Mouse (Mus musculus): Measurements from ENCODE around the gene Slc30a10. TPM values are rescaled to one million over a fixed set of nuclear protein-coding genes. Genes with fewer than 3 reads are reported as not detected.
A peak's percentile ranks its signal among the peaks of the same experiment; 100 is the strongest.

Slc30a10 gene
- total and polyA plus RNA-seq, 2 experiments = 7.6 to 26.6 TPM

DNA sequence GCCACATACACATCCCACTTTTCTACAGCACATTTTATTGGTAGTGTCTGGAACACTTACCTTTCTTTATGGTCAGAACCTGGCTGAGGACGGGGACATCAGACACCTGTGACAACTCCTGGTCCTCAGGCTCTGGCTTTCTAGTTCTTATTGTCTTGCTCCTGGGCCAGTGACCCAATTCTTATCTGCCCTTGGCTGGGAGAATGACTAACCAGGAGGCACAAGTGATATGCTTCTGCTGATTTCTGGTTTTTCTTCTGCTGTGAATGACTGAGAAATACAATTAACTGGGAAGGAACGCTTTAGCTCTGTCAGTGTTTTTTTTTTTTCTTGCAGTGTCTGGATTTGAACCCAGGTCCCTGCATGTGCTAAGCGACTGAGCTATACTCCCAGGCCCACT, 3.2 kb upstream of the Slc30a10 start:
- no peak overlapping the region for H3K9ac ChIP-seq (ENCODE audit: low read depth, low read length)
- H3K27ac ChIP-seq (replicated peaks; ENCODE audit: insufficient read depth, low read depth, low read length) = no peak overlapping the region
- DNase-seq (ENCODE audit: extremely low read depth, low read depth, low spot score) = no peak
- H3K27me3 ChIP-seq (ENCODE audit: control insufficient read depth, insufficient read depth, low read length) = no peaks in the 10 kb centered on the region
- H3K79me2 ChIP-seq (ENCODE audit: control insufficient read depth, insufficient read depth, low read length) = no peaks in the 10 kb centered on the region
- no peak for TF ChIP-seq CTCF (IDR thresholded peaks at IDR 0.05; ENCODE audit: low read depth, low read length)
- no peak for TF ChIP-seq POLR2A (IDR thresholded peaks at IDR 0.05; ENCODE audit: extremely low read depth, insufficient read depth, low read length)
- WGBS = 82% methylated on average over 3 of the region's 3 CpGs
- no peaks in the 10 kb centered on the region; the same call in 1 of the 2 replicates for H3K36me3 ChIP-seq (ENCODE audit: control insufficient read depth, insufficient read depth, low read length)
- H3K4me1 ChIP-seq (ENCODE audit: control insufficient read depth, insufficient read depth, low read length) = peaks cover 2% of the 10 kb centered on the region
- no peak overlapping the region for H3K4me3 ChIP-seq (ENCODE audit: insufficient read depth, low read depth, low read length)

DNA sequence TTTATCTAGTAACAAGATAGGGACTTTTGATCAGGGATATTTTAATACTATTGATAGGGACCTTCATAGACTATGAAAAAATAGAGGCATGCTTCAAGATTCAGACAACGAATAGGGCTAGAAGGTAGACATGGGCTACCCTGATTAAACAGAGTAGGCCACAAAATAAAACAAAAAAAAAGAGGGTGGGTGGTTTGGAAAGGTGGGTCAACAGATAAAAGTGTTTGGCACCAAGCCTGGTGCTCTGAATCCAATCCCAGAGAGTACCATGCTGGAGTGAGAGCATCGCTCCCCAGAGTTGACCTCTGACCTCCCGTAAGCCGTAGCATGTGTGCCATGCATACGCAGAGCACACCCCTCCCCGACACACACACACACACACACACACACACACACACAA, 2.2 kb upstream of the Slc30a10 start:
- no peak overlapping the region for H3K4me3 ChIP-seq (ENCODE audit: insufficient read depth, low read depth, low read length)
- no peak overlapping the region for H3K9ac ChIP-seq (ENCODE audit: low read depth, low read length)
- DNase-seq (ENCODE audit: extremely low read depth, low read depth, low spot score) = no peak
- 79% methylated on average over 6 of the region's 6 CpGs for WGBS
- peaks cover 7% of the 10 kb centered on the region for H3K4me1 ChIP-seq (ENCODE audit: control insufficient read depth, insufficient read depth, low read length)
- no peaks in the 10 kb centered on the region for H3K27me3 ChIP-seq (ENCODE audit: control insufficient read depth, insufficient read depth, low read length)
- TF ChIP-seq CTCF (IDR thresholded peaks at IDR 0.05; ENCODE audit: low read depth, low read length) (no peak), POLR2A (IDR thresholded peaks at IDR 0.05; ENCODE audit: extremely low read depth, insufficient read depth, low read length) (no peak)
- H3K36me3 ChIP-seq (ENCODE audit: control insufficient read depth, insufficient read depth, low read length) = no peaks in the 10 kb centered on the region; the same call in 1 of the 2 replicates
- H3K79me2 ChIP-seq (ENCODE audit: control insufficient read depth, insufficient read depth, low read length) = peaks cover 4% of the 10 kb centered on the region; the same call in 1 of the 2 replicates
- no peak overlapping the region for H3K27ac ChIP-seq (replicated peaks; ENCODE audit: insufficient read depth, low read depth, low read length)

GRCm38 (mm10) chr1:185454144-185454543, 504 bp upstream of the Slc30a10 start:
- H3K36me3 ChIP-seq (ENCODE audit: control insufficient read depth, insufficient read depth, low read length) = no peaks in the 10 kb centered on the region
- TF ChIP-seq CTCF (IDR thresholded peaks at IDR 0.05; ENCODE audit: low read depth, low read length) (no peak), POLR2A (IDR thresholded peaks at IDR 0.05; ENCODE audit: extremely low read depth, insufficient read depth, low read length) (no peak)
- no peak for DNase-seq (ENCODE audit: extremely low read depth, low read depth, low spot score)
- peaks cover 12% of the 10 kb centered on the region for H3K4me1 ChIP-seq (ENCODE audit: control insufficient read depth, insufficient read depth, low read length)
- H3K4me3 ChIP-seq (ENCODE audit: insufficient read depth, low read depth, low read length) = no peak overlapping the region
- 60% methylated on average over 4 of the region's 4 CpGs for WGBS
- H3K27me3 ChIP-seq (ENCODE audit: control insufficient read depth, insufficient read depth, low read length) = no peaks in the 10 kb centered on the region
- H3K79me2 ChIP-seq (ENCODE audit: control insufficient read depth, insufficient read depth, low read length) = peaks cover 10% of the 10 kb centered on the region
- H3K9ac ChIP-seq (ENCODE audit: low read depth, low read length) = no peak overlapping the region
- H3K27ac ChIP-seq (replicated peaks; ENCODE audit: insufficient read depth, low read depth, low read length) = no peak overlapping the region

GRCm38 (mm10) chr1:185454955-185455701, 480 bp downstream of the Slc30a10 start:
- TF ChIP-seq POLR2A (IDR thresholded peaks at IDR 0.05; ENCODE audit: extremely low read depth, insufficient read depth, low read length) = no peak
- TF ChIP-seq CTCF (IDR thresholded peaks at IDR 0.05; ENCODE audit: low read depth, low read length) = no peak

GRCm38 (mm10) chr1:185456327-185456726, 1.7 kb downstream of the Slc30a10 start:
- peak; percentile 99 for DNase-seq (ENCODE audit: extremely low read depth, low read depth, low spot score)
- TF ChIP-seq POLR2A (IDR thresholded peaks at IDR 0.05; ENCODE audit: extremely low read depth, insufficient read depth, low read length) = no peak
- no peak for TF ChIP-seq CTCF (IDR thresholded peaks at IDR 0.05; ENCODE audit: low read depth, low read length)
- peaks cover 17% of the 10 kb centered on the region for H3K79me2 ChIP-seq (ENCODE audit: control insufficient read depth, insufficient read depth, low read length)
- H3K4me1 ChIP-seq (ENCODE audit: control insufficient read depth, insufficient read depth, low read length) = peaks cover 22% of the 10 kb centered on the region
- peak overlapping the region; percentile 81; the same call in 1 of the 2 replicates for H3K4me3 ChIP-seq (ENCODE audit: insufficient read depth, low read depth, low read length)
- H3K27ac ChIP-seq (replicated peaks; ENCODE audit: insufficient read depth, low read depth, low read length) = peak overlapping the region; percentile 84
- H3K36me3 ChIP-seq (ENCODE audit: control insufficient read depth, insufficient read depth, low read length) = no peaks in the 10 kb centered on the region; the same call in 1 of the 2 replicates
- 24% methylated on average over 9 of the region's 9 CpGs for WGBS
- no peaks in the 10 kb centered on the region for H3K27me3 ChIP-seq (ENCODE audit: control insufficient read depth, insufficient read depth, low read length)
- H3K9ac ChIP-seq (ENCODE audit: low read depth, low read length) = no peak overlapping the region

More at GRCm38 (mm10) chr1:185454955-185455701, 480 bp downstream of the Slc30a10 start:
- H3K27me3 ChIP-seq (ENCODE audit: control insufficient read depth, insufficient read depth, low read length) = no peaks in the 10 kb centered on the region
- peak; percentile 49 for DNase-seq (ENCODE audit: extremely low read depth, low read depth, low spot score)
- peaks cover 15% of the 10 kb centered on the region for H3K79me2 ChIP-seq (ENCODE audit: control insufficient read depth, insufficient read depth, low read length)
- peak overlapping the region; percentile 86 for H3K9ac ChIP-seq (ENCODE audit: low read depth, low read length)
- H3K36me3 ChIP-seq (ENCODE audit: control insufficient read depth, insufficient read depth, low read length) = no peaks in the 10 kb centered on the region
- 1% methylated on average over 71 of the region's 71 CpGs for WGBS
- peaks cover 16% of the 10 kb centered on the region for H3K4me1 ChIP-seq (ENCODE audit: control insufficient read depth, insufficient read depth, low read length)
- H3K27ac ChIP-seq (replicated peaks; ENCODE audit: insufficient read depth, low read depth, low read length) = peak overlapping the region; percentile 84
- H3K4me3 ChIP-seq (ENCODE audit: insufficient read depth, low read depth, low read length) = peak overlapping the region; percentile 81

GRCm38 (mm10) chr1:185460096-185460495, 5.4 kb downstream of the Slc30a10 start:
- 86% methylated on average over 5 of the region's 5 CpGs for WGBS
- no peak for TF ChIP-seq POLR2A (IDR thresholded peaks at IDR 0.05; ENCODE audit: extremely low read depth, insufficient read depth, low read length)
- TF ChIP-seq CTCF (IDR thresholded peaks at IDR 0.05; ENCODE audit: low read depth, low read length) = no peak
- peaks cover 14% of the 10 kb centered on the region; the same call in 1 of the 2 replicates for H3K36me3 ChIP-seq (ENCODE audit: control insufficient read depth, insufficient read depth, low read length)
- peaks cover 17% of the 10 kb centered on the region for H3K79me2 ChIP-seq (ENCODE audit: control insufficient read depth, insufficient read depth, low read length)
- H3K9ac ChIP-seq (ENCODE audit: low read depth, low read length) = no peak overlapping the region
- no peak overlapping the region for H3K27ac ChIP-seq (replicated peaks; ENCODE audit: insufficient read depth, low read depth, low read length)
- H3K4me3 ChIP-seq (ENCODE audit: insufficient read depth, low read depth, low read length) = no peak overlapping the region
- H3K4me1 ChIP-seq (ENCODE audit: control insufficient read depth, insufficient read depth, low read length) = peaks cover 37% of the 10 kb centered on the region
- no peaks in the 10 kb centered on the region for H3K27me3 ChIP-seq (ENCODE audit: control insufficient read depth, insufficient read depth, low read length)
- DNase-seq (ENCODE audit: extremely low read depth, low read depth, low spot score) = no peak
